Mouse (Mus musculus) ES-Bruce4 (cell line): ENCODE measurements around the gene Atxn7l2. TPM values are rescaled to one million over a fixed set of nuclear protein-coding genes. Genes with fewer than 3 reads are reported as not detected.
A peak's percentile ranks its signal among the peaks of the same experiment; 100 is the strongest.

Experiments used
- H3K27ac ChIP-seq: 2 replicates; pipeline ENCODE4 v1.5.1; 2012; ENCODE audit warnings: low read length, inconsistent platforms; ENCODE audit not compliant: insufficient read depth
- H3K27me3 ChIP-seq: 2 replicates; pipeline ENCODE4 v1.6.1; 2012; ENCODE audit warnings: mild to moderate bottlenecking, low read length, inconsistent platforms; ENCODE audit not compliant: control insufficient read depth, poor library complexity, insufficient read depth, severe bottlenecking
- H3K36me3 ChIP-seq: 2 replicates; pipeline ENCODE4 v1.6.1; 2012; ENCODE audit warnings: inconsistent platforms, mild to moderate bottlenecking, low read length, moderate library complexity; ENCODE audit not compliant: control insufficient read depth, poor library complexity, insufficient read depth, severe bottlenecking
- H3K4me1 ChIP-seq: one replicate; pipeline ENCODE4 v1.8.1; 2011; ENCODE audit warnings: low read length; ENCODE audit not compliant: control insufficient read depth, insufficient read depth
- H3K4me3 ChIP-seq: 2 replicates; pipeline ENCODE4 v1.5.1; 2011; ENCODE audit warnings: low read depth, mild to moderate bottlenecking, low read length
- H3K9ac ChIP-seq: 2 replicates; pipeline ENCODE4 v1.6.1; 2012; ENCODE audit warnings: low read depth, mild to moderate bottlenecking, inconsistent platforms; ENCODE audit not compliant: poor library complexity, severe bottlenecking
- H3K9me3 ChIP-seq: replicated peaks from 2 replicates; pipeline ENCODE4 v1.6.1; 2012; ENCODE audit warnings: mild to moderate bottlenecking, low read length, inconsistent platforms; ENCODE audit not compliant: control insufficient read depth, poor library complexity, insufficient read depth, severe bottlenecking
- CTCF ChIP-seq: IDR thresholded peaks from one replicate; pipeline ENCODE4 v1.8.1; 2011; ENCODE audit warnings: low read depth, low read length
- EP300 ChIP-seq: IDR thresholded peaks from 2 replicates; pipeline ENCODE4 v1.6.1; 2011; ENCODE audit warnings: low read depth, low read length; ENCODE audit not compliant: insufficient read depth
- POLR2A ChIP-seq: IDR thresholded peaks from one replicate; pipeline ENCODE4 v1.8.1; 2011; ENCODE audit warnings: low read length; ENCODE audit not compliant: insufficient read depth
- polyA plus RNA-seq: library from polyadenylated mRNA; stranded (reverse); fragments of >200 nt; gene quantifications from 2 replicates; pipeline ENCODE4 v1.2.4, GENCODE M21; 2011; ENCODE audit warnings: low read depth; ENCODE audit not compliant: missing spikeins, insufficient read depth, insufficient read length

Gene Atxn7l2
- polyA plus RNA-seq, 1 experiment: 4.3 TPM

DNA sequence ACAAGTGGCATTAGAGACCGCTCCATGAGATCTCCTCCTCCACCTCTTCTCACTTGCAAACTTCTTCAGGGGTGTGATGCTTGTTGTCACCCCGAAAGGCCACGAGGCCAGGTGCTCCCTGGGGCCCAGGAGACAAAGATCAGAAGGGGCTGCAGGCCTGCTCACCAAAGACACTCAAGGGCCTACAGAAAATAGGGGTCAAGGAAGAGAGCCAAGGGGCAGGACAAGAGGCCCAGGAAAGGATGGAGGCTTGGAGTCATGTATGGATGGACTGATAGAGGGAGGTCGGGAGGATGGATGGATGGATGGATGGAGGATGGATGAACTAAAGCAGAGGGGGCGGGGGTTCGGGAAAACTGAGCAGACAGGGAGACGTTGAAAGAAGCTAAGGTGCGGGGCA lies 1.2 kb downstream of the Atxn7l2 start:
- H3K4me1 ChIP-seq: peaks cover 4% of the 10 kb centered on the region
- H3K9me3 ChIP-seq: no peaks in the 10 kb centered on the region
- no peaks in the 10 kb centered on the region for H3K36me3 ChIP-seq
- H3K9ac ChIP-seq: peak overlapping the region; percentile 69
- peak overlapping the region; percentile 85 for H3K4me3 ChIP-seq
- no peak overlapping the region for H3K27ac ChIP-seq
- no peak for TF ChIP-seq POLR2A
- no peak for TF ChIP-seq EP300
- no peak for TF ChIP-seq CTCF
- H3K27me3 ChIP-seq: no peaks in the 10 kb centered on the region

DNA sequence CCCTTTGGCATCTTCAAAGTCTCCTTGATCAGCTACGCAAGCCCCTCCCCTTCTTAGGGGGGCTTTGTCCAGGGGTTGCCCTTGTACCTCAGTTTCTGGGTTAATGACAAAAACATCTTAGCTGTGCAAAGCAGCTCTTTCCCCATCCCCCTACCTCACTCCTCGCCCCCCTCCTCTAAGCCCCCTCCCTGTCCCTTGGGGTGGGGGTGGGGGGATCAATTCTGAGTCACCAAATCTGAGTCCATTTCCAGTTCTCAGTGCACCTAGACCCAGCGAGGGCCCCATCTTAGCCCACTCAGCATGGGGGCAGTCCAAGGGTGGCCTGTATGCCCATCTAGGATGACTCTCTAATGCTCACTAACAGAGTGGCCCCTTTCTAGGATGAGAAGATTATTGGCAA lies 1.7 kb downstream of the Atxn7l2 start:
- Histone ChIP-seq H3K27ac (no peak overlapping the region), H3K4me1 (peaks cover 4% of the 10 kb centered on the region)

DNA sequence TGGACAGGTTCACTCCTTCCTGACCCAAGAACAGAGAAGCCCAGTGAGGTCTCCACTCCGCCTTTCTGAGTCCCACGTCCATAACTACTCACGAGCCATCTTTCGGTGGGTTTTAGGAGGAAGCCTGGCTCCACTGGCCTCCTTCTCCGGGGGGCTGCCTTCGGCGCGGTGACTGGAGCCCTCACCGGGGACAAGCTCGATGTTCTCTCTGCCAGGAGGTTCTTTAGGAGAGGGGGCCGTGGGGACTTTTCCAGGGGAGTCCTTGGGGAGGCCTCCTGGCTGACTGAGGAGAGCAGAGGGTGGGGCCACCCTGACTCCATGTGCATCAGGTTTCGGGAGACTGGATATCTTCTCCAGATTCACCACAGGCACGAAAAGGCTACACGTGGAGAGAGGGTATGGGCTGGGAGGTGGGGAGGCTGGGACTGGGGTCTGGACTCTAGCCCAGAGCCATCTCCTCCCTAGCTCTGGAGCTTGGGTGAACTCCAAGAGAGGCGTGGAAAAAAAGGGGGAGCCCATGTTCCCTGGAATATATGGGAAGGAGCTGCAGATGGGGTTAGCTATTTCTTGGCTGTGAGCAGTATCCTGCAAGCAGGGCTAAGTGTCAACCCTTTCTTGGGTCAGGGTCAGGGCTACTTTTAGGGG lies 3.9 kb downstream of the Atxn7l2 start:
- no peak overlapping the region for H3K27ac ChIP-seq
- no peaks in the 10 kb centered on the region for H3K27me3 ChIP-seq
- no peak overlapping the region for H3K4me3 ChIP-seq
- H3K9ac ChIP-seq: no peak overlapping the region
- H3K4me1 ChIP-seq: no peaks in the 10 kb centered on the region
- no peaks in the 10 kb centered on the region for H3K36me3 ChIP-seq
- TF ChIP-seq CTCF (no peak), POLR2A (no peak), EP300 (no peak)
- no peaks in the 10 kb centered on the region for H3K9me3 ChIP-seq

More for the DNA sequence above, 1.7 kb downstream of the Atxn7l2 start:
- no peaks in the 10 kb centered on the region for H3K36me3 ChIP-seq
- TF ChIP-seq POLR2A (no peak), EP300 (no peak), CTCF (no peak)
- H3K9ac ChIP-seq: no peak overlapping the region
- H3K9me3 ChIP-seq: no peaks in the 10 kb centered on the region
- H3K4me3 ChIP-seq: no peak overlapping the region
- no peaks in the 10 kb centered on the region for H3K27me3 ChIP-seq

DNA sequence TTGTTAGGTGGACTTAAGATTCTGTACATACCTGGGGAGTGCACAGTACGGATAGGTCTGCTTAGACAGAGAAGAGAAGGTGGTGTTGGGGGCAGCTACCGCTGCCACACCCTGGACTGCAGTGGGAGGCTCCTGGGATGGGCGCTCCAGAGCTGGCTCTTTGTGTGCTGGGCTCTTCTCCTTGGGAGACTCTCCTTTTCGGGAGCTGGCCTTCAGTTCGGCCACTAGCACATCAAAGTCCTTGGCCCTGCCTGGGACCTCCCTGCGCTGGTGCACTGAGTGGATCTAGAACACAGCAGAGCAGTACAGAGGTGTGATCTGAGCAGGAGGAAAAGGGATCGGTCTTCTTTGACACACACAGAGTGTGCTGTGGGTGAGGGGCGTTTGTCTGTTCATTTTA lies 5.1 kb downstream of the Atxn7l2 start:
- Histone ChIP-seq H3K4me1 (no peaks in the 10 kb centered on the region), H3K36me3 (no peaks in the 10 kb centered on the region)

DNA sequence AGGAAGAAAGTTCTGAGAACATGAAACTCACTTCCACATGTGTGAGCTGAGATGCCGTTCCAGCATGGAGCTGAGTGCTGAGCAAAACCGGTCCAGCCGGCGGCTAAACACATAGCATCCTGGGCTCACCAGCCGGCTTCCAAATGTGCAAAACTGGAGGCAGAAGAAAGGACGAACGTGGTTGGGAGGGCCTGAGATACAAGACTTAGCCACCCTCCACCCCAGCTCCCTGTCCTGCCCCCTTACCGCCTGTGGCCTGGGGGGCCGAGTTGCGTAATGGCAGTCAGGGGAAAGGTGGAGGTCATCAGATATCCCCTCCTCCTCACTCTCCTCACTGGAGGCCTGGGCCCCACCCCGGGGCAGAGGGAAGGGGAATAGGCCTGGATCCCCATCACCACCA lies 6.3 kb downstream of the Atxn7l2 start:
- Histone ChIP-seq H3K27ac (no peak overlapping the region), H3K9me3 (no peaks in the 10 kb centered on the region), H3K4me1 (no peaks in the 10 kb centered on the region), H3K27me3 (no peaks in the 10 kb centered on the region), H3K4me3 (no peak overlapping the region), H3K36me3 (no peaks in the 10 kb centered on the region), H3K9ac (no peak overlapping the region)
- TF ChIP-seq POLR2A (no peak), EP300 (no peak), CTCF (no peak)

More for the DNA sequence above, 5.1 kb downstream of the Atxn7l2 start:
- no peak overlapping the region for H3K27ac ChIP-seq
- TF ChIP-seq EP300: no peak
- H3K4me3 ChIP-seq: no peak overlapping the region
- H3K27me3 ChIP-seq: no peaks in the 10 kb centered on the region
- H3K9ac ChIP-seq: no peak overlapping the region
- no peaks in the 10 kb centered on the region for H3K9me3 ChIP-seq

DNA sequence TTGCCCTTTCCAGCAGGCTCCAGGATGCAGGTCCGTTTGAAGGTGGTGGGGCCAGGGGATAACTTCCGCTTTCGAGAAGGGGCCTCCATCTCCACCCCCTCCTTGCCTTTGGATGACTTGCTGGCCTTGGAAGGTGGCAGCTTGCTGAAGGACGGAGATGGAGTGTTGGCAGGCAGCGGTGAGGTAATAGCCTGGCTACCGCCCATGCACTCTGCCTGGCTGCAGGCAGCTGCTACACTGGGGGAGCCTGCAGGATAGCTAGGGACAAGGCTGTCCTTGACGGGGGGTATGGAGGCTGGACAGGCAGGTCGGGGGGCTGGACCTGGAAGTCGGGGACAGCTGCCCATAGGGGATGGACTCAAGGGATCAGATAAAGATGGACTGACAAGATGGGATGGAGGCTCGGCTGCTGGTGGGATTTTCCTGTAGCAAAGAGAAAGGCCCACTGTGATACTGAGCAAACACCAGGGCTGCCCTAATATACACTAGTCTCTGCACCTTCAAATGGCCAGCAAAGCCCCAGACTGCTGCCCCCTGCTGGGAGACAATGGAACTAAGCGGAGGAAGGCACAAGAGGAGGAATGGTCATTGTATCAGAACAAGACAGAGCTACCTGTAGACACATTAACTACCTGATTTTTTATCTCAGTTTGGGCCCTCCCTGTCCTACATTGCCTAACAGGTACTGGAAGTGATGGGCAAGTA lies 7.0 kb downstream of the Atxn7l2 start:
- Histone ChIP-seq H3K36me3 (no peaks in the 10 kb centered on the region), H3K4me1 (no peaks in the 10 kb centered on the region), H3K9ac (no peak overlapping the region), H3K27me3 (no peaks in the 10 kb centered on the region), H3K4me3 (no peak overlapping the region), H3K9me3 (no peaks in the 10 kb centered on the region), H3K27ac (no peak overlapping the region)
- TF ChIP-seq EP300 (no peak), POLR2A (no peak), CTCF (peak; percentile 86)
